Mouse (Mus musculus) mature B cell (primary cell): ENCODE measurements around the gene Pik3cg.

ENCODE experiments used
- in situ Hi-C: fragments of 300-500 bp; cut with MboI; formaldehyde crosslinking; loops from 2 replicates; pipeline ENCODE4 v1.14.3; 2019

Pik3cg gene

DNA sequence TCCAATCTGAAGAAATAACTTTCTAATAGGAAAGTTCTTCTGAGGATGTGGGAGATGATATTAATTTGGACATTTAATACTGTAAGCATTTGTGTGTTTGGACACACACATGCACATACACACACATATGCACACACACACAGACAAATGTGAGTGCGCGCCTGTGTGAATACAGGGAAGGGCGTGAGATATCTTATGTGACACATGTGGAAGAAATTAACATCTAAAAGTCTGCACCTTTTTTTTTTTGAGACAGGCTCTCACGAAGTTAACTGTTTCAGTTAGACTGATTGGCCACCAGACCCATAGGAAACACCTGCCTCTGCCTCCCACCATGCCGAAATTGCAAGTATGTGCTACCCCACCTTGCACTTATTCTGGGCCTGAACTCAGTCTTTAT lies 64.7 kb downstream of the Pik3cg start:
- in situ Hi-C loops, result loop anchor here (5.0 kb wide), 1 partner anchor 176 kb away; no protein-coding TSS in a partner anchor

DNA sequence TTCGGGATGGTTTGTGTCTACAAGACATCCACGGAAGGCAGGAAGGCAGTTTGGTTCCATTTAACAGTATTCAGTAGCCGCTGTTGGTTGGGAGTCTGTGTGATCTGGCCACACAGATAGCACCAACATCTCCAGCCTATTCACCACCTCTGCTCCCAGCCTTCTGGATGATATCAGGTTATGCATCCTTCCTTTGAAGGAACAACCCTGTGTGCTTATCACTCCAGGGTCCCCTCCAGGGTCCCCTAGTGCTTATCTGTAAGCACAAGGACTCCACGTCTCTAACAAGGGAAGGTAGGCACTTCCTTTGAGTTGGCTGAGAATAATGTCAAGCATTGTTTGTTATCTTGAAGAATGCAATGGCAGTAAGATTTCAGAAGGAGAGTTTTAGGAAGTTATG lies 65.3 kb downstream of the Pik3cg start:
- in situ Hi-C loops, result loop anchor here (5.0 kb wide), 1 partner anchor 176 kb away; no protein-coding TSS in a partner anchor

- in situ Hi-C loops, result loop anchor here (5.0 kb wide), 1 partner anchor 174 kb away; no protein-coding TSS in a partner anchor
These were observed 66.7 kb downstream of the Pik3cg start for GRCm38 (mm10) chr12:32141766-32142165.

DNA sequence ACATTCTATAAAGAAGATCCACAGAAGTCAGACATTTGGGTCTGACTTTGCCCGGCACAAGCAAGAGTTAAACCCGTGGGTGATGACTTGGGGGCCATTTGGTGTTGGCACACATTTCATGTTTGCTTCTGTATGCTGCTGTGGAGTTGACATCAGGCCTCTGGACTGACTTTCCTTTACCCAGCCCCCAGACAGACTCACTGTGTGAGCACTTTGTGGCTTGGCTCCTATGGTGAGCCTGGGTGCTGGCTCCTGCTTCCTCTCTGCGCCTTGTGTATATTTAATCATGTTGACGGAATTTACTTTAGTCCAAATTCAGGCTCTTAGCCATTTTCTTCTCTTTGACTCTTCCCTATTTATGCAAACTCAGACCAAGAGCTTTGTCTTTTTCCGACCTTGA lies 69.6 kb downstream of the Pik3cg start:
- in situ Hi-C loops, result no loop called here

DNA sequence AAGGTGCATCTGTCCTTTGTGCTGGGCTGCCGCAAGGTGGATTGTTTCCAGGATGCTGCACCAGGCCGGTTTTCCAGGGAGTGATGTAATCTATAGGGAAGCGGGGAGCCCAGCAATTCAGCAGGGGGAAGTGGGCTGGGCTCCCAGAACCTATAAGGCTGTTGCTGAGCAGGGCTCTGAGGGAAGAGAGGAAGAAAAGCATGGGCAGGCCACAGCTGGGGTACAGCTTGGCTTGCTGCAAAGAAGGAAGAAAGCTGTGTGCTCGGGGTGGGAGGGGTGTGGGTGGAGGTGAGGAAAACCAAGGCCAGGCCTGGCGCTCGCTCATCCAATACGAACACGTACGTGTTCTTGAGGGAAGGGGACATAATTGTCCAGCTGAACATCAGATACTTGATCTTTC lies 70.1 kb downstream of the Pik3cg start:
- in situ Hi-C loops, result no loop called here

DNA sequence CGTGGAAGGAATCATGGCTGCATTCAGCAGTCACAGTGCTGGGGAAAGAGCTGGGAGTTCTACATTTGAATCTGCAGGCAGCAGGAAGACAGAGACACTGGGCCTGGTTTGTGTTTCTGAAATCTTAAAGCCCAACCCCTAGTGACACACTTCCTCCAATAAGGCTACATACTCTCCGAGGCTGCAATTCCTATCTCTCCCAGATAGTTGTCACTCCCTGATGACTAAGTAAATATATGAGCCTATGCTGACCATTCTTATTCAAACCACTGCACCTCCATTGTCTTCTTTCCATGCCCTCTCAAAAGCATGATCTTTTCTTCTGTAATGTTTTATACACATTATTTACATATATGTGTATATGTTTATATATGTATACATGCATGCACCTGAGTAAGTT lies 70.9 kb downstream of the Pik3cg start:
- in situ Hi-C loops, result no loop called here

DNA sequence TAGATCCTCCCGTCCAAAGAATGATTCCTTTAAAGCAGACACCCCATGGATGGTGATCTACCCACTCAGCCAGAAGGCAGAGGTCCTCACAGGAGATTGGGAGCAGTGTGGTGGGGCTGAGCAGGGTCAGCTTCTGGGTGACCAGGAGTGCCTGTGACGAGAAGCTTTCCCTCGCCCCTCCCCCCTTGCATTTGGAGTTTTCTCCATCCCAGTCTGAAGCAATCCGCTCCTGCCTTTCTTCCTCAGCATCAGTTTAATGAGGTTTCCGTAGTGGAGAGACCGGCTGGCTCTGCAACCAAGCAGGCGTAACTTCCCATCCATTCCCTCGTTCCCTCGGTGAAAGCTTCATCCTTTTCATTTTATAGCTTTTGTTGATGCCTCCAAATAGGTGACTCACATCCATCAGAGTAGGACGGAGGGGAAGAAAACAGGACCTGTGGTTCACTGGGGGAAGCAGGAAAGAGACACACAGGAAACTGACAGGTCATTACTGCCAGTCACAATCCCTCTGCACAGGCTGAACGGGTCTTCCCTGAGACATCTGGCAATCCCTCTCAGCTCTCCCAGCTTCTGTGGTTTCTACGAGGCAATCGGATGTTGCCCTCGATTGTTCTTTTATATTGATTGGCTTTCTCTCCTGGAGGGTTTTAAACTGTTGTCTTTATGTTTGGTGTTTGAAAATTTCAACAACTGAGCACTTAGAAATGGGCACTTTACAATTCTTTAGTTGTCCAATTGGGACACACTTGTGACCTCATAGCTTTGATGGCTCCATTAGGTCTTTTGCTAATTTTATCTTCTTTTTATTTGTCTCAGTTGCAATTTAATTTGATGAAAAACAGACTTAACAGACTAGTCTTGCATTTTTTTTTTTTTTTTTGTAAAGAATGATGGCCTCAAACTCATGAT lies 80.6 kb downstream of the Pik3cg start:
- in situ Hi-C loops, result no loop called here

GRCm38 (mm10) chr12:32127158-32127557 lies 81.3 kb downstream of the Pik3cg start:
- in situ Hi-C loops, result no loop called here

- in situ Hi-C loops, result no loop called here
These were observed 84.0 kb downstream of the Pik3cg start for GRCm38 (mm10) chr12:32124456-32124855.

GRCm38 (mm10) chr12:32124030-32124429 lies 84.4 kb downstream of the Pik3cg start:
- in situ Hi-C loops, result no loop called here

DNA sequence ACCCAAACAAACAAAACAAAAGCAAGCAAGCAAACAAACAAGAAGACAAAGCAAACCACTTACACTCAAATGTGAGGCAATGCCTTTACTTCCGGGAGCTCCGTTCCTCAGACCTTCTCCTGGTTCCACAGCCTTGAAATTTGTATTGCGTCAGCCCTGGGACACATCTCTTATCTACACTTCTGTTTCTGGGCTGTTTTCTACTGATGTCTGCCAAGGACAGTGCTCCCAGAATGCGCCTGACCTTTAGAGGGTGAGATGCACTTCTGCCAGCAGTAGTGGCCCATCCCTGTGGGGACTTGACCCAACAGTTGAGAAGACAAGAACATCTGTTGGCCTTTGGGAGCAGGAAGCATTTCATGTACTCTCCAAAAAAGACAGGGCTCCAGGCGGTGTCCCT lies 84.9 kb downstream of the Pik3cg start:
- in situ Hi-C loops, result no loop called here
